Mouse (Mus musculus) spleen, postnatal 10 days (tissue): ENCODE results near the gene Snx17.
A peak's percentile ranks its signal among the peaks of the same experiment; 100 is the strongest.
"Not testable (repeated sequence)": the region's sequence is repeated elsewhere in the genome, so short reads cannot be mapped to it uniquely, and the experiment has no call there.

Experiments
- DNase-seq, 2 experiments: peaks; one replicate each; pipeline ENCODE4 v3.0.0; 2021 to 2022; ENCODE audit warnings: low spot score in 2 of 2

Snx17 gene

DNA sequence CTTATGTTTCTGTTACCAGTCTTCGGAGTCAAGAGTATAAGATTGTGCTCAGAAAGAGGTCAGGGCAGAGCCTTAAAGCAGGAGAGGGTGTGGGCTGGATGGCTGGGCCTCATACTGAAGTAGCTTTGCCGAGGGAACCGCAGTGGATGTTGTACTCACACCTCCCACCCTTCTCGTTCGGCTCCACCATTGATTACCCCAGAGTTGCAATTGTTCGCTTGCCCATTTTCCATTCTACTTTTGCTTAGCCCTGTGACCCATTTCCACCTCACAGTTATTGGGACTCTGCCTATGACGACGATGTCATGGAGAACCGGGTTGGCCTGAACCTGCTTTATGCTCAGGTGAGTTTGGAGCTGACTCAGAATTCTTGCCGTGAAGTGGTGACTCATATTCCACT is 3.2 kb downstream of the Snx17 start:
- DNase-seq, result no peak

DNA sequence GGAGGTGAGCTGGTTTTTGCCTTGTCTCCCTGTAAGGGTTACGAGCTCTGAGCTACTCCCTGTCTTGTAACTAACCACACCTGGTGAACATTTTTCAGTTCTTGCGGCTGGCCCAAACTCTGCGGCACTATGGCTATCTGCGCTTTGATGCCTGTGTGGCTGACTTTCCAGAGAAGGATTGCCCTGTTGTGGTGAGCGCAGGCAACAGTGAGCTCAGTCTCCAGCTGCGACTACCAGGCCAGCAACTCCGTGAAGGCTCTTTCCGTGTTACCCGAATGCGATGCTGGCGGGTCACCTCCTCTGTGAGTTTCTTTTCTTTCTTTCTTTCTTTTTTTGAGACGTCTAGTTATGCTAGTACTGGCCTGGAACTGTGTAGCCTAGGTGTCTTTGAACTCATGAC is 4.0 kb downstream of the Snx17 start:
- DNase-seq, result no peak

- no peak for DNase-seq
Observed at GRCm38 (mm10) chr5:31198170-31198569, 5.1 kb downstream of the Snx17 start.

- no peak for DNase-seq
Observed at GRCm38 (mm10) chr5:31198616-31199320, 5.7 kb downstream of the Snx17 start.

- DNase-seq, result no peak
Observed at GRCm38 (mm10) chr5:31199321-31199892, 6.4 kb downstream of the Snx17 start.

DNA sequence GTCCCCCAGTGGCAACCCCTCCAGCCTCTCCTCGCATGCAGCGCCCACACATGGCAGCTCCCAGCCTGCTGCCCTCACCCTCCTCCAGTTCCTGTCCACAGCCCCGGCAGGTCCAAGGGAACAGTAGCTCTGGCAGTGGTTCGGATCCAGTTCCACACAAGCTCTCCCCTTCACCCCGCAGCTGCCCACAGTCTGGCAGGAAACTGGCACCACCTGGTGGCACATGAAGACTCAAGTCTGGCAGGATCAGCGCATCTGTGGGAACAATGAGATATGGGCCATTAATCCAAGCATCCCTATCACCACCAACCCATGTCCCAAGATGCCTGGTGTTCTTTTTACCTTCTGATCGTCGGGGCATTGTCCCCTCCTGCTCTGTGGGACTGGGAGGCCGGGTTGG is 6.9 kb downstream of the Snx17 start:
- no peak for DNase-seq

DNA sequence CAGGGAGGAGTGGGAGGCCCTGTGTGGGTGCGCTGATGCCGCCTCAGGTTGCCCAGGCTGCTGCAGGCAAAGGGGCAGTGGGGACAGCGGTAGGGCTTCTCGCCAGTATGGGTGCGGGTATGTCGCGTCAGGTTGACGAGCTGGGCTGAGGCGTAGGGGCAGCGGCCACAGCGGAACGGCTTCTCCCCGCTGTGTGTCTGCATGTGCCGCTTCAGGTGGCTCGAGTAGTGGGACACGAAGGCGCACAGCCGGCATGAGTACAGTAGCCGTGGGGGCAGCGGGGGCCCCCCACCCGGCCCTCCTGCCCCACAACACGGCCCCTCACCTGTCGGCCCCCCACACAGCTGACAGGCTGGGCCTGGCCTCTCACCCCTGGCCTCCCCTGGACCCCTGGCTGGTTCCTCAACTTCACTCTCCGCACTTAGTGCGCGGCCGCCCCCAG is 7.3 kb downstream of the Snx17 start:
- DNase-seq, result no peak

GRCm38 (mm10) chr5:31201042-31201741 is 8.2 kb downstream of the Snx17 start:
- DNase-seq, result no peak

DNA sequence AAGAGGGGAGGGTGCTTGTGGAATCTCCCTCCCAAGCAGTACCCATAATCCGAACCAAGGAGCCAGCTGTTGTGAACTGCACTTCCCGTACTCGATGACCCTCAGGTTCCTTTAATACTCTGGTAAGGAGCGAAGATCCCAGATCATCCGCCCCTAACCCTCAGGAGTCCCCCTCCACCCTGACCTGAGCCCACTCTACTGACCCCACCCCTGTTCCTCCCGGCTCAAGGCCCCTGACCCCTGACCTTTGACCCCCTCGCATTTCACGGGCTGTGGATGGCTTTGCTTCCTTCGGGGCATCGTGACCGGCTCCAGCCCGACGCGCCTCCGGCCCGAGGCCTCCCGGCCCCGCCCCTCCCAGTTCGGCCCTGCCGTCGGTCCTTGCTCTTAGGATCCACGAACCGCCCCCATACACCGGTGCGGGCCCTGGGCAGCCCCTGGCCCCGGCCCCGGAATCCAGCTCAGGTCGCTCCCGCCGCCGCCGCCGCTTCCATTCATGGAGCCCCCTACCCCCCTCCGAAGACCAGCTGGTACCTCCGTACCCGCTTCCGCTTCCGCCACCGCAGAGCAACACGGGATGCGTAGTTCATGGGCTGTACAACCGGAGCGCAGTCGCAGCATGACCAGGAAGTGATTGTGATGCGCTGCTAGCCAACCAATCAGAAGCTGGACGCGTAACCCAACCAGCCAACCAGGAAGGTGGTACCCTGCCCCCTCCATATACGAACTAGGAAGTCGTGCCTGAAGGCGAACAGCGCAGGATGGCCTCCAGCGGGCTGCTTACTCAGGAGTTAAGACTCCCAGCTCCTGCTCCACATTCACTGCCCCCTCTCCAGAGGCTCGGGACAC is 8.9 kb downstream of the Snx17 start, which contains the start of gene Zfp513:
Gene Zfp513, minus strand, starts transcription at position 562 of the 849 bp plus-strand sequence.
- DNase-seq, result peak; percentile 85 to 94

- no peak for DNase-seq
Observed at GRCm38 (mm10) chr5:31202933-31203332, 9.9 kb downstream of the Snx17 start.

GRCm38 (mm10) chr5:31203866-31204265 is 10.8 kb downstream of the Snx17 start:
- DNase-seq, result no peak

- DNase-seq, result no peak
Observed at GRCm38 (mm10) chr5:31204421-31204820, 11.4 kb downstream of the Snx17 start.

- DNase-seq, result not testable (repeated sequence)
Observed at GRCm38 (mm10) chr5:31216554-31216953, 23.5 kb downstream of the Snx17 start.

DNA sequence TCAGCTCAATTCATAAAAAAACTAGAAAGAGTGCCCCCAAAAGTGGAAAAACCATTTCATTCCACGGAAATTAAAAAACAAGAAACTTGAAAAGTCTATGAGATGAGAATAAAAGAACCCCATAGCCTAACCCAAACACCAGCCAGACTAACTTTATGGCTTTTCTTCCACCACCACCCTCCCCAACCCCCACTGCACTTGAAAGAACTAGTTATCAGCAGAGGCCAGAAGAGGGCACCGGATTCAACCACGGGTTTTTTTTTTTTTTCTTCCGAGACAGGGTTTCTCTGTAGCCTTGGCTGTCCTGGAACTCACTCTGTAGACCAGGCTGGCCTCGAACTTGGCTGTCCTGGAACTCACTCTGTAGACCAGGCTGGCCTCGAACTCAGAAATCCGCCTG is 25.3 kb downstream of the Snx17 start:
- DNase-seq, result peak in 1 of 2 experiments; percentile 72

- DNase-seq, result peak in 1 of 2 experiments; percentile 52
Observed at GRCm38 (mm10) chr5:31219070-31219469, 26.0 kb downstream of the Snx17 start.

GRCm38 (mm10) chr5:31219474-31219873 is 26.4 kb downstream of the Snx17 start:
- DNase-seq, result no peak

- DNase-seq, result no peak
Observed at GRCm38 (mm10) chr5:31219911-31220447, 27.0 kb downstream of the Snx17 start.

DNA sequence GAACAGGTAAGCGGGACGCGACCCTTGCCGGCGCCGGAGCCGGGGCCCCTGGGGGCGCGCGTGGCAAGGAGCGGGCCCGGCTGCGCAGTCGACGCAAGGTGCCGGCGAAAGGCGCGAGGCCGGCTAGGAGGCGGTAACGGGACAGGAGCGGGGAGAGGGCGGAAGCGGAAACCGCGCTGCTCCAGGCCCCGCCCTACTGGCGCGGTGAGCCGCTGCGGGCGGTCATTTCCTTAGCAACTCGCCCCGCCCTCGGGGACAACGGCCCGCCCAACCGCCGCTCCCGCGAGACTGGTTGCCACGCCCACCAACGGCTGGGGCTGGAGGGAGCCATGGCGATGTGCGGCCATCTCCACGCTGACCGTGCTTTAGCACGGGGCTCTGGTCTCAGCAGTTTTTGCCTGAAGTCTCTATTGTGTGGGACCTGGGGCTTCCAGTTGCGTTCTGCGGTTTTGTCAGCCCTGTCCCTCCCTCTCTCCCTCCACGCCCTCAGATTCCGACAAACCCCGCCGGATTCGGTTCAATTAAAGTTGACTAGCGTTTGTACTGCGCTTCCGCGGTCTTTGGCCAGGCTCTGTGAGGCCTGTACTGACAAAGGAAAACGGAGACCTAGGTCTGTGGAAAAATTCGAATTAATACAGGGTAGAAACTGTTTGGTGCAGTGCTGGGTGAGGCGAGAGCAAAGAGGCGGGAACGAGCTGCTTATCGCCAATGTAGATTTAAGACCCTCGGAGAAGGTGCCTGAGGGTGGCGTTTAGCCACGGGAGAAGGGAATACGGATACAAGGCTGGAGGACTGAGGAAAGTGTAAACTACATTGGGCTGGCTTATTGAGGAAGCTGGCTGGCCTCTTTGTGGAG is 27.6 kb downstream of the Snx17 start, which contains the start of gene Ppm1g:
Gene Ppm1g, minus strand, starts transcription at position 240 of the 856 bp plus-strand sequence.
- peak; percentile 99 for DNase-seq

DNA sequence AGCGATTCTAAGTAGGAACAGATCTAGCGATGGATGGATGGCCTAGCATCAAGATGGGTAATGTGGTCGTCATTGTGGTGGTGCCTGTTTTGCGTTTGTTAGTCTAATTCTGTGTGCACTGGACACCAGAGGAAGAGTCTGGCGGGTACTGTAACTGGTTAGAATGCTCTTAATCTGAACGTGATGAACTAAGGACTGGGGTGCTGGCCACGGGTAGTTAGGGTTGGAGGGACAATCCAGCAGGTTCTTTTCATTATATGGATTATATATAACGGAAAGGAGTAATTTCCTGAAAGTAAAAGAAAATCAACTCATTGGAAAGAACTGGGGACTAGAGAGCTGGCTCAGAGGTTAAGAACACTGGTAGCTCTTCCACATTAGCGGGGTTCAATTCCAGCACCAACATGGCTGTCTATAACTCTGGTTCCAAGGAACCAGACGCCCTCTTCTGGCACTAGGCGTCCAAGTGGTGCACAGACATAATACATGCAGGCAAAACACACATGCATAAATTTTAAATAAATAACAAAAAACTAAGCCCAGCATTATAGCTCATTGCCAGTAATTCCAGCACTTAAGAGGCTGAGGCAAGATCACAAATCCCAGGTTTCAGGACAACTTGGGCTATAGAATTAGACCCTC is 28.4 kb downstream of the Snx17 start:
- DNase-seq, result peak in 1 of 2 experiments; percentile 69

DNA sequence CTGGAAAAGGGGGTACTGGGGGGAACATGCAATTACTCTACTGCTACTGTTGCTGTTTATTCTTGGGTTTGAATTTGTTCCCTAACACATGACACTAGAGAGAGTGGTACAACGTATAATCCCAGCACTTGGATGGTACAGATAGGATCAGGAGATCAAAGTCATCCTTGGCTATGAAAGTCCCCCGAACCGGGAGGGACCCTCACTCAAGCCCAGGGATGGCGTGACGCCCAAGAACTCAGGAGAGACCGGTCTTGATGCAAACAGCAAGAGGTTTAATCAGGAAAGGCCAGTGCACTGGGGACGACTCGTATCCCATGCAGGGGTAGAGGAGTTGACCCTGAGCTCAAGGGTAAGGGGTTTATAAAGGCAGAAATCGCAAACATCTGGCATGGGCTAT is 29.7 kb downstream of the Snx17 start:
- DNase-seq, result no peak
